Mouse (Mus musculus) heart, embryonic 14.5 days (tissue): ENCODE data around the gene Clic6. TPM values are rescaled to one million over a fixed set of nuclear protein-coding genes. Genes with fewer than 3 reads are reported as not detected.

ENCODE experiments used
- ATAC-seq: fragments of 200-750 bp; cut with Nextera tagmentation; 2 replicates; pipeline ENCODE4 v1.8.0; 2017; ENCODE audit warnings: low read depth, moderate TSS enrichment; ENCODE audit not compliant: insufficient number of reproducible peaks, insufficient read depth, low FRiP score
- H3K27ac ChIP-seq, 2 experiments: fragments of 200-500 bp in 1 of 2; fragments of 300-500 bp in 1 of 2; sonication (generic) in 1 of 2; replicated peaks in 1 of 2; 2 replicates each; pipeline ENCODE4 v1.5.1; 2012 to 2014; ENCODE audit warnings: low read depth in 2 of 2, low read length in 2 of 2, control low read depth in 1 of 2, mild to moderate bottlenecking in 1 of 2, mixed read lengths in 1 of 2; ENCODE audit not compliant: control insufficient read depth in 1 of 2, insufficient read depth in 1 of 2
- H3K27me3 ChIP-seq: fragments of 300-500 bp; sonication (generic); 2 replicates; pipeline ENCODE4 v1.6.1; 2014; ENCODE audit warnings: mild to moderate bottlenecking, low read length, control low read depth; ENCODE audit not compliant: control insufficient read depth, insufficient read depth
- H3K36me3 ChIP-seq: fragments of 300-500 bp; sonication (generic); 2 replicates; pipeline ENCODE4 v1.6.1; 2014; ENCODE audit warnings: mild to moderate bottlenecking, control low read depth, low read length, mixed read lengths; ENCODE audit not compliant: control insufficient read depth, insufficient read depth
- H3K4me1 ChIP-seq, 2 experiments: fragments of 200-500 bp in 1 of 2; fragments of 300-500 bp in 1 of 2; sonication (generic) in 1 of 2; 2 replicates each; pipeline ENCODE4 v1.6.1; 2012 to 2014; ENCODE audit warnings: low read length in 2 of 2, control low read depth in 1 of 2, mixed read lengths in 1 of 2; ENCODE audit not compliant: control insufficient read depth in 2 of 2, insufficient read depth in 2 of 2
- H3K4me2 ChIP-seq: fragments of 300-500 bp; sonication (generic); 2 replicates; pipeline ENCODE4 v1.6.1; 2014; ENCODE audit warnings: mild to moderate bottlenecking, low read length
- H3K4me3 ChIP-seq, 2 experiments: fragments of 200-500 bp in 1 of 2; fragments of 300-500 bp in 1 of 2; sonication (generic) in 1 of 2; 2 replicates each; pipeline ENCODE4 v1.5.1; 2012 to 2014; ENCODE audit warnings: low read length in 2 of 2, mild to moderate bottlenecking in 2 of 2, control low read depth in 1 of 2, low read depth in 1 of 2, moderate library complexity in 1 of 2; ENCODE audit not compliant: control insufficient read depth in 1 of 2, insufficient read depth in 1 of 2
- H3K9ac ChIP-seq: fragments of 300-500 bp; sonication (generic); 2 replicates; pipeline ENCODE4 v1.6.1; 2014; ENCODE audit warnings: mild to moderate bottlenecking, low read length
- H3K9me3 ChIP-seq: fragments of 300-500 bp; sonication (generic); 2 replicates; pipeline ENCODE4 v1.6.1; 2016; ENCODE audit warnings: low read length, control low read depth; ENCODE audit not compliant: control insufficient read depth
- WGBS: fragments of 180-500 bp; shearing (Covaris S2); extraction: QIAGEN DNeasy Blood & Tissue Kit; methylation state at CpG from one replicate; pipeline ENCODE4 v1.1.7; 2014; 5-methylcytosine and 5-hydroxymethylcytosine counted together
- polyA plus RNA-seq: library from polyadenylated mRNA; unstranded; fragments of >200 nt; fragmentation: Nextera tagmentation; extraction: Ambion mirVana; gene quantifications from 2 replicates; pipeline ENCODE4 v1.2.1, GENCODE M21; 2014

Gene Clic6
- polyA plus RNA-seq, 1 experiment from 2014 or later: 0.72 TPM

DNA sequence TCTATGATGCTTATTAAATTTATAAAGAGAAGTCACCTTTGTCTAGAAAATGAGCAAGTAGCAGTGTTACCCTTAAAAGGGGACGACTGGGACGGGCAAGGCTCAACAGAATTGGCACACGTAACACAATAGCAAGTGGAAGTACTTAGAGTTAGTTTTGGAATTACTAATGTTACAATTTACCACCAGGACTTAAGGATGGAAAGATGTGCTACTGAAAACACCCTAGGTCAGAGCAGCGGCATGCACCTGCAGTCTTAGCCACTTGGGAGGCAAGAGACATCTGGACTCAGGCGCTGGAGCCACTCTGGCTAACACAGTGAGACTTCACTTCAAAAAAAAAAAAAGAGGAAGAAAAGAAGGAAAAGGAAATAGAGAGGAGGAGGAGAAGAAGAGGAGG lies 29.6 kb upstream of the Clic6 start:
- WGBS: 91% methylated on average over 5 of the region's 5 CpGs
- Histone ChIP-seq H3K36me3 (peaks cover 4% of the 10 kb centered on the region; the same call in 1 of the 2 replicates), H3K4me2 (no peak overlapping the region), H3K27ac (no peak overlapping the region), H3K9me3 (no peaks in the 10 kb centered on the region), H3K4me1 (peaks cover 18 to 21% of the 10 kb centered on the region in 2 experiments), H3K4me3 (no peak overlapping the region), H3K27me3 (no peaks in the 10 kb centered on the region; the same call in 1 of the 2 replicates), H3K9ac (no peak overlapping the region)
- ATAC-seq: no peak

GRCm38 (mm10) chr16:92457594-92457993 lies 27.9 kb upstream of the Clic6 start:
- H3K4me1 ChIP-seq: peaks cover 4 to 5% of the 10 kb centered on the region in 2 experiments; a peak in 3 of 4 replicates
- H3K36me3 ChIP-seq: 0 out of 2 replicates have a peak, but pooled peaks cover under 1% of the 10 kb centered on the region
- ATAC-seq: peak; percentile 20; the same call in 1 of the 2 replicates
- no peaks in the 10 kb centered on the region; the same call in 1 of the 2 replicates for H3K27me3 ChIP-seq
- no peak overlapping the region for H3K27ac ChIP-seq
- no peak overlapping the region for H3K4me2 ChIP-seq
- no peak overlapping the region for H3K4me3 ChIP-seq
- H3K9ac ChIP-seq: no peak overlapping the region; the same call in 1 of the 2 replicates
- WGBS: 12% methylated on average over 7 of the region's 7 CpGs
- H3K9me3 ChIP-seq: no peaks in the 10 kb centered on the region

- Histone ChIP-seq H3K4me3 (no peak overlapping the region), H3K27me3 (no peaks in the 10 kb centered on the region), H3K9me3 (no peaks in the 10 kb centered on the region), H3K4me2 (no peak overlapping the region), H3K27ac (no peak overlapping the region), H3K36me3 (0 out of 2 replicates have a peak, but pooled peaks cover 2% of the 10 kb centered on the region), H3K9ac (no peak overlapping the region), H3K4me1 (peaks cover 19% of the 10 kb centered on the region in 2 experiments)
- 73% methylated on average over 6 of the region's 6 CpGs for WGBS
- ATAC-seq: no peak
Observed at GRCm38 (mm10) chr16:92461412-92461811, 24.1 kb upstream of the Clic6 start.

- no peak for ATAC-seq
- H3K27me3 ChIP-seq: no peaks in the 10 kb centered on the region
- H3K9me3 ChIP-seq: no peaks in the 10 kb centered on the region
- peak overlapping the region; percentile 91 for H3K9ac ChIP-seq
- H3K27ac ChIP-seq: peak overlapping the region; percentile 54 to 73
- H3K36me3 ChIP-seq: 0 out of 2 replicates have a peak, but pooled peaks cover 2% of the 10 kb centered on the region
- peak overlapping the region; percentile 70 for H3K4me2 ChIP-seq
- peak overlapping the region; percentile 85 to 91 for H3K4me3 ChIP-seq
- peaks cover 14 to 15% of the 10 kb centered on the region in 2 experiments for H3K4me1 ChIP-seq
- WGBS: 10% methylated on average over 14 of the region's 14 CpGs
Observed at GRCm38 (mm10) chr16:92464390-92464972, 21.1 kb upstream of the Clic6 start.

GRCm38 (mm10) chr16:92465226-92465625 lies 20.3 kb upstream of the Clic6 start:
- 0 out of 2 replicates have a peak, but pooled peaks cover 2% of the 10 kb centered on the region for H3K36me3 ChIP-seq
- peak overlapping the region; percentile 91 for H3K9ac ChIP-seq
- no peak for ATAC-seq
- H3K27ac ChIP-seq: peak overlapping the region; percentile 54 to 73
- 2% methylated on average over 10 of the region's 10 CpGs for WGBS
- no peaks in the 10 kb centered on the region for H3K27me3 ChIP-seq
- peak overlapping the region; percentile 85 to 91 for H3K4me3 ChIP-seq
- H3K9me3 ChIP-seq: no peaks in the 10 kb centered on the region
- peaks cover 14 to 15% of the 10 kb centered on the region in 2 experiments for H3K4me1 ChIP-seq
- peak overlapping the region; percentile 70 for H3K4me2 ChIP-seq

- peak overlapping the region; percentile 64 to 73 for H3K27ac ChIP-seq
Observed at GRCm38 (mm10) chr16:92465642-92466526, 19.7 kb upstream of the Clic6 start.

DNA sequence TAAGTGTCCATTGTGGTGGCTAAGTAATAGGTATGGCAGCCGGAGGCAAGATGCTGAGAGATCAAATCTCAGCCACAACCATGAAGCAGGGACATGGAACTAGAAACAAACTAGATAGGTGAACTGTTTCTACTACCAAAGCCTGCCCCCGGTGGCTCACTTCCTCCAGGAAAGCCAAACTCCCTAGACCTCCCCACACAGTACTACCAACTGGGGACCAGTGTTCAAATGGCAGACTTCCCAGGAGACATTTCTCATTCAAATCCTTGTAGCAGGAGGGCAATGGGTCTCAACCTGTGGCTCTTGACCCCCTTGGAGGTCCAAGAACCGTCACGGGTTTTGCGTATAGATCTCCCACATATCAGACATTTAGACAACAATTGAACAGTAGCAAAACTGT lies 18.5 kb upstream of the Clic6 start:
- Histone ChIP-seq H3K9me3 (no peaks in the 10 kb centered on the region), H3K9ac (no peak overlapping the region), H3K4me3 (no peak overlapping the region), H3K27me3 (no peaks in the 10 kb centered on the region), H3K36me3 (0 out of 2 replicates have a peak, but pooled peaks cover 2% of the 10 kb centered on the region), H3K27ac (no peak overlapping the region), H3K4me2 (no peak overlapping the region), H3K4me1 (peaks cover 14 to 15% of the 10 kb centered on the region in 2 experiments)
- ATAC-seq: no peak
- 79% methylated on average over 5 of the region's 5 CpGs for WGBS

More at GRCm38 (mm10) chr16:92465642-92466526, 19.7 kb upstream of the Clic6 start:
- Histone ChIP-seq H3K4me3 (peak overlapping the region; percentile 85 to 91), H3K9ac (peak overlapping the region; percentile 91), H3K27me3 (no peaks in the 10 kb centered on the region), H3K36me3 (0 out of 2 replicates have a peak, but pooled peaks cover 2% of the 10 kb centered on the region), H3K4me1 (peaks cover 14 to 15% of the 10 kb centered on the region in 2 experiments), H3K9me3 (no peaks in the 10 kb centered on the region), H3K4me2 (peak overlapping the region; percentile 70)
- under 1% methylated on average over 93 of the region's 94 CpGs for WGBS
- ATAC-seq: peak; percentile 98
